Mouse (Mus musculus) lung, adult 2 months (tissue): Measurements from ENCODE around the gene Cdca7l.
"Not testable (repeated sequence)": the region's sequence is repeated elsewhere in the genome, so short reads cannot be mapped to it uniquely, and the experiment has no call there.

ENCODE experiments used
- CTCF ChIP-seq: fragments of 200-500 bp; IDR thresholded peaks from 2 replicates; pipeline ENCODE4 v1.5.1; 2011; ENCODE audit warnings: mild to moderate bottlenecking, low read length, control low read depth; ENCODE audit not compliant: insufficient read depth
- POLR2A ChIP-seq: fragments of 200-500 bp; IDR thresholded peaks from 2 replicates; pipeline ENCODE4 v1.6.1; 2011; ENCODE audit warnings: low read depth, mild to moderate bottlenecking, control low read depth, low read length, borderline replicate concordance; ENCODE audit errors: extremely low read depth

DNA sequence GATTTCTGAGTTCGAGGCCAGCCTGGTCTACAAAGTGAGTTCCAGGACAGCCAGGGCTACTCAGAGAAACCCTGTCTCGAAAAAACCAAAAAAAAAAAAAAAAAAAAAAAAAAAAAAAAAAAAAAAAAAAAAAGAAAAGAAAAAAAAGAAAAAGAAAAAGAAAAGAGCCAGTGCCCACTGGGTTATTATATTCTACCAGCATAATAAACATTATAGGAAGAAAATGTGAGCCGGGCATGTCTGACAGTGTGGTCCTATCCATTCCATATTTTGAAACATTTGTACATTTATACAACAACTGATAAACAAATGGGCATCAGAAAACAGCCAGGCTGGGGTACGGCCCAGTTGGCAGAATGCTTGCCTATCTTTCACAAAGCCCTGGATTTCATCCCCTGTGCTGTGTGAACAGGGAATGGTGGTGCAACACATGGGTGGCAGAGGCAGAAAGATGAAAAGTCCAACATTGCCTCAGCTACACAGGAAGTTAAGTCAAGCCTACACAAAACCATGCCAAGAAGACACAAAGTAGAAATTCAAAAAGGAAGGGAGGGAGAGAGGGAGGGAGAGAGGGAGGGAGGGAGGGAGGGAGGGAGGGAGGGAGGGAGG, 101.2 kb downstream of the Cdca7l start:
- TF ChIP-seq POLR2A, CTCF: not testable (repeated sequence)
